Mouse (Mus musculus) embryonic facial prominence, embryonic 14.5 days (tissue): ENCODE measurements around the gene Rad23b. TPM values are rescaled to one million over a fixed set of nuclear protein-coding genes. Genes with fewer than 3 reads are reported as not detected.
A peak's percentile ranks its signal among the peaks of the same experiment; 100 is the strongest.
"Not testable (repeated sequence)": the region's sequence is repeated elsewhere in the genome, so short reads cannot be mapped to it uniquely, and the experiment has no call there.

Experiments
- ATAC-seq: fragments of 200-750 bp; cut with Nextera tagmentation; 2 replicates; pipeline ENCODE4 v1.8.0; 2017; ENCODE audit warnings: low read depth, moderate number of reproducible peaks, moderate TSS enrichment
- DNase-seq: peaks from one replicate; pipeline ENCODE4 v3.0.0-alpha.2; 2015; ENCODE audit warnings: low spot score
- H3K27ac ChIP-seq: fragments of 300-500 bp; sonication (generic); replicated peaks from 2 replicates; pipeline ENCODE4 v1.5.1; 2014; ENCODE audit warnings: low read depth, mild to moderate bottlenecking, low read length, moderate library complexity
- H3K27me3 ChIP-seq: fragments of 300-500 bp; sonication (generic); replicated peaks from 2 replicates; pipeline ENCODE4 v1.6.1; 2014; ENCODE audit warnings: low read length; ENCODE audit not compliant: control insufficient read depth, insufficient read depth
- H3K36me3 ChIP-seq: fragments of 300-500 bp; sonication (generic); 2 replicates; pipeline ENCODE4 v1.6.1; 2014; ENCODE audit warnings: low read length, mixed read lengths; ENCODE audit not compliant: control insufficient read depth, insufficient read depth
- H3K4me1 ChIP-seq: fragments of 300-500 bp; sonication (generic); 2 replicates; pipeline ENCODE4 v1.6.1; 2014; ENCODE audit warnings: antibody characterized with exemption, low read length; ENCODE audit not compliant: control insufficient read depth, insufficient read depth
- H3K4me2 ChIP-seq: fragments of 300-500 bp; sonication (generic); 2 replicates; pipeline ENCODE4 v1.6.1; 2014; ENCODE audit warnings: low read depth, mild to moderate bottlenecking, low read length, moderate library complexity, mixed read lengths
- H3K4me3 ChIP-seq: fragments of 300-500 bp; sonication (generic); 2 replicates; pipeline ENCODE4 v1.5.1; 2014; ENCODE audit warnings: low read depth, mild to moderate bottlenecking, low read length
- H3K9ac ChIP-seq: fragments of 300-500 bp; sonication (generic); 2 replicates; pipeline ENCODE4 v1.6.1; 2014; ENCODE audit warnings: low read depth, mild to moderate bottlenecking, low read length, moderate library complexity, mixed read lengths
- H3K9me3 ChIP-seq: fragments of 300-500 bp; sonication (generic); 2 replicates; pipeline ENCODE4 v1.6.1; 2016; ENCODE audit warnings: low read length; ENCODE audit not compliant: control insufficient read depth
- WGBS: fragments of 180-500 bp; shearing (Covaris S2); extraction: QIAGEN DNeasy Blood & Tissue Kit; methylation state at CpG from one replicate; pipeline ENCODE4 v1.1.7; 2014; 5-methylcytosine and 5-hydroxymethylcytosine counted together
- polyA plus RNA-seq: library from polyadenylated mRNA; unstranded; fragments of >200 nt; fragmentation: Nextera tagmentation; extraction: Ambion mirVana; gene quantifications from 2 replicates; pipeline ENCODE4 v1.2.1, GENCODE M21; 2014

The Rad23b gene
- polyA plus RNA-seq, result 74.3 and 81.3 TPM in 2 replicates

- ATAC-seq (peak; percentile 96), DNase-seq (peak; percentile 98)
- Histone ChIP-seq H3K36me3 (no peaks in the 10 kb centered on the region), H3K27ac (peak within 1 kb of the TSS; percentile 90), H3K4me3 (peak within 1 kb of the TSS; percentile 96), H3K9ac (peak within 1 kb of the TSS; percentile 92), H3K27me3 (no peaks in the 10 kb centered on the region), H3K9me3 (no peaks in the 10 kb centered on the region), H3K4me2 (peak within 1 kb of the TSS; percentile 78), H3K4me1 (peaks cover 26% of the 10 kb centered on the region)
- 2% methylated on average over 48 of the region's 77 CpGs for WGBS
Measured at GRCm38 (mm10) chr4:55349452-55350218, at the start of gene Rad23b. Rad23b (plus strand) TSS chr4:55350043.

- no peak overlapping the region for H3K27ac ChIP-seq
- H3K9ac ChIP-seq, result no peak overlapping the region
- no peak for ATAC-seq
- no peak overlapping the region for H3K4me3 ChIP-seq
- H3K4me1 ChIP-seq, result no peaks in the 10 kb centered on the region
- H3K9me3 ChIP-seq, result no peaks in the 10 kb centered on the region; the same call in 1 of the 2 replicates
- WGBS, result 79% methylated on average over 5 of the region's 5 CpGs
- H3K27me3 ChIP-seq, result no peaks in the 10 kb centered on the region
- no peaks in the 10 kb centered on the region for H3K36me3 ChIP-seq
- no peak for DNase-seq
- H3K4me2 ChIP-seq, result no peak overlapping the region
Measured at GRCm38 (mm10) chr4:55304121-55304520, 45.7 kb upstream of the Rad23b start.

- ATAC-seq (no peak), DNase-seq (no peak)
- no peak overlapping the region for H3K27ac ChIP-seq
- no peak overlapping the region for H3K4me2 ChIP-seq
- no peaks in the 10 kb centered on the region for H3K27me3 ChIP-seq
- WGBS, result 69% methylated on average over 4 of the region's 4 CpGs
- no peaks in the 10 kb centered on the region; the same call in 1 of the 2 replicates for H3K9me3 ChIP-seq
- no peak overlapping the region for H3K4me3 ChIP-seq
- no peaks in the 10 kb centered on the region for H3K36me3 ChIP-seq
- no peaks in the 10 kb centered on the region for H3K4me1 ChIP-seq
- H3K9ac ChIP-seq, result no peak overlapping the region
Measured at GRCm38 (mm10) chr4:55306636-55307035, 43.2 kb upstream of the Rad23b start.

- ATAC-seq (no peak), DNase-seq (peak; percentile 32)
- H3K4me1 ChIP-seq, result no peaks in the 10 kb centered on the region
- no peaks in the 10 kb centered on the region for H3K27me3 ChIP-seq
- 45% methylated on average over 4 of the region's 4 CpGs for WGBS
- H3K9ac ChIP-seq, result no peak overlapping the region
- no peak overlapping the region for H3K27ac ChIP-seq
- H3K4me3 ChIP-seq, result no peak overlapping the region
- no peaks in the 10 kb centered on the region for H3K36me3 ChIP-seq
- no peak overlapping the region for H3K4me2 ChIP-seq
- H3K9me3 ChIP-seq, result no peaks in the 10 kb centered on the region
Measured at GRCm38 (mm10) chr4:55316726-55317125, 33.1 kb upstream of the Rad23b start.

- H3K4me2 ChIP-seq, H3K27me3 ChIP-seq, H3K4me1 ChIP-seq, H3K27ac ChIP-seq, H3K9ac ChIP-seq, H3K9me3 ChIP-seq, H3K36me3 ChIP-seq, ATAC-seq, H3K4me3 ChIP-seq, DNase-seq: not testable (repeated sequence)
- 97% methylated on average over 9 of the region's 9 CpGs for WGBS
Measured at GRCm38 (mm10) chr4:55318350-55318749, 31.5 kb upstream of the Rad23b start.

GRCm38 (mm10) chr4:55325786-55326518 is 23.9 kb upstream of the Rad23b start:
- Histone ChIP-seq H3K9ac (no peak overlapping the region), H3K4me2 (no peak overlapping the region), H3K4me1 (no peaks in the 10 kb centered on the region), H3K36me3 (no peaks in the 10 kb centered on the region), H3K27ac (no peak overlapping the region), H3K27me3 (no peaks in the 10 kb centered on the region), H3K4me3 (no peak overlapping the region), H3K9me3 (no peaks in the 10 kb centered on the region)
- no peak for DNase-seq
- no peak for ATAC-seq
- 47% methylated on average over 4 of the region's 4 CpGs for WGBS

GRCm38 (mm10) chr4:55327508-55327907 is 22.3 kb upstream of the Rad23b start:
- Histone ChIP-seq H3K27ac (no peak overlapping the region), H3K9ac (no peak overlapping the region), H3K36me3 (no peaks in the 10 kb centered on the region), H3K4me2 (no peak overlapping the region), H3K4me1 (no peaks in the 10 kb centered on the region), H3K9me3 (no peaks in the 10 kb centered on the region), H3K4me3 (no peak overlapping the region), H3K27me3 (no peaks in the 10 kb centered on the region)
- ATAC-seq (no peak), DNase-seq (no peak)
- WGBS, result 67% methylated on average over 4 of the region's 4 CpGs

GRCm38 (mm10) chr4:55328471-55328870 is 21.4 kb upstream of the Rad23b start:
- 94% methylated on average over 11 of the region's 11 CpGs for WGBS
- Histone ChIP-seq H3K9ac (no peak overlapping the region), H3K27ac (no peak overlapping the region), H3K9me3 (no peaks in the 10 kb centered on the region), H3K4me3 (no peak overlapping the region), H3K27me3 (no peaks in the 10 kb centered on the region), H3K4me1 (no peaks in the 10 kb centered on the region), H3K4me2 (no peak overlapping the region), H3K36me3 (no peaks in the 10 kb centered on the region)
- ATAC-seq (no peak), DNase-seq (no peak)
